Comparison of ENCODE assay signal across 7 mouse cellular contexts in the genomic region with DNA sequence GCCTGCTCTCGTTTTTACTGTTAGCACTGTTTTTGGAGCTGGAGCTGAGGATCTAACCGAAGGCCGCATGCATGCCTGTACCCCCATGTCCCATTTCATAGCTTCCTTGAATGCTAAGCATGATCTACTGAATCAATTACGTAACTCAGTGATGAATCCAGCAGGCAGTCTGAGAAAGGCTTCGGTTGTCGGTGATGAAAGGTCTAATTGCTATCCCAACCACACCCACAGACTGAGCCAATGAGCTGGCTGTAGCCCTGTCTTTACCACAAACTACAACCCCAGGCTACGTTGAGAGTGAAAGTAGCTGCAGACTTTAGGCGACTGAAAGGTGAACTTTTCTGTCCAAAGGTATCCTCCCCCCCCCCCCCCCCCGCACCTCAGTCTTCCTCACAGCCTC. TPM values are rescaled to one million over a fixed set of nuclear protein-coding genes. Genes with fewer than 3 reads are reported as not detected.
DNase-seq lines count a peak whose midpoint lies in the region; ATAC-seq and TF ChIP-seq lines count a peak whose summit lies in the region.

No protein-coding gene starts in this region.

- no peak for TF ChIP-seq EP300 in liver, embryonic 14.5 days (IDR thresholded peaks at IDR 0.05; ENCODE audit: low read depth)

- TF ChIP-seq POLR2A in testis, adult 2 months (IDR thresholded peaks at IDR 0.05; ENCODE audit: control insufficient read depth, low read depth, low read length), result no peak

- peaks cover 6% of the 10 kb centered on the region for H3K4me1 ChIP-seq in testis, adult 2 months (ENCODE audit: control insufficient read depth, insufficient read depth, low read length)
- H3K4me1 ChIP-seq in forebrain, embryonic 15.5 days, result peaks cover 24% of the 10 kb centered on the region
- H3K4me1 ChIP-seq in liver, embryonic 14.5 days (replicated peaks; ENCODE audit: control insufficient read depth in 2 of 2, insufficient read depth in 2 of 2, low read length in 1 of 2), result peaks cover 0 to 8% of the 10 kb centered on the region in 2 experiments; a peak in 2 of 4 replicates

- peak overlapping the region; percentile 76 for H3K4me2 ChIP-seq in forebrain, embryonic 15.5 days (replicated peaks)
- peak overlapping the region; percentile 73 for H3K4me2 ChIP-seq in liver, embryonic 14.5 days (ENCODE audit: low read depth)

- H3K27ac ChIP-seq in testis, adult 2 months (ENCODE audit: control insufficient read depth, insufficient read depth, low read depth, low read length), result no peak overlapping the region
- no peak overlapping the region for H3K27ac ChIP-seq in forebrain, embryonic 15.5 days (replicated peaks)
- no peak overlapping the region for H3K27ac ChIP-seq in liver, embryonic 14.5 days

- no peak for TF ChIP-seq CTCF in testis, adult 2 months (IDR thresholded peaks at IDR 0.05; ENCODE audit: control insufficient read depth, insufficient read depth, insufficient replicate concordance, low read depth, low read length)
- no peak for TF ChIP-seq CTCF in liver, embryonic 14.5 days (IDR thresholded peaks at IDR 0.05; ENCODE audit: low read depth)

- DNase-seq in testis, postnatal 14 days (ENCODE audit: low spot score), result no peak
- peak in 1 of 3 experiments; percentile 22 for DNase-seq in liver, embryonic 14.5 days (ENCODE audit: low read depth in 3 of 3, low spot score in 3 of 3)
- DNase-seq in urinary bladder, postnatal 4 days (ENCODE audit: low spot score in 2 of 2), result no peak
- no peak for DNase-seq in frontal cortex, postnatal 36 days (ENCODE audit: low spot score in 2 of 2)
- DNase-seq in gastrocnemius, postnatal 4 days (ENCODE audit: low spot score in 2 of 2), result no peak

- H3K36me3 ChIP-seq in testis, adult 2 months (ENCODE audit: control insufficient read depth, insufficient read depth, low read length), result peaks cover 1% of the 10 kb centered on the region
- peaks cover 21% of the 10 kb centered on the region for H3K36me3 ChIP-seq in forebrain, embryonic 15.5 days
- no peaks in the 10 kb centered on the region; the same call in 1 of the 2 replicates for H3K36me3 ChIP-seq in liver, embryonic 14.5 days (replicated peaks; ENCODE audit: control insufficient read depth, insufficient read depth, low read depth)

- WGBS in forebrain, embryonic 15.5 days, result 57% methylated on average over 8 of the region's 9 CpGs
- 56% methylated on average over 8 of the region's 9 CpGs for WGBS in liver, embryonic 14.5 days (ENCODE audit: insufficient replicate concordance)

- ATAC-seq in forebrain, embryonic 15.5 days (replicated peaks), result no peak
- ATAC-seq in liver, embryonic 14.5 days (ENCODE audit: insufficient read depth), result no peak

- H3K9ac ChIP-seq in forebrain, embryonic 15.5 days (replicated peaks), result peak overlapping the region; percentile 76; the same call in 1 of the 2 replicates
- peak overlapping the region; percentile 85 for H3K9ac ChIP-seq in liver, embryonic 14.5 days (replicated peaks)

- peak overlapping the region; percentile 90 for H3K4me3 ChIP-seq in testis, adult 2 months (ENCODE audit: control insufficient read depth, low read depth, low read length)
- H3K4me3 ChIP-seq in forebrain, embryonic 15.5 days, result 0 out of 2 replicates have a peak overlapping the region, but pooled peaks have one; percentile 59
- peak overlapping the region; percentile 17 to 78 for H3K4me3 ChIP-seq in liver, embryonic 14.5 days (ENCODE audit: insufficient read depth in 1 of 2, low read depth in 2 of 2, low read length in 2 of 2)

- no peaks in the 10 kb centered on the region for H3K9me3 ChIP-seq in forebrain, embryonic 15.5 days
- no peaks in the 10 kb centered on the region for H3K9me3 ChIP-seq in liver, embryonic 14.5 days (ENCODE audit: control insufficient read depth, low read length)

- H3K27me3 ChIP-seq in testis, adult 2 months (ENCODE audit: control insufficient read depth, insufficient read depth, low read length), result no peaks in the 10 kb centered on the region
- H3K27me3 ChIP-seq in forebrain, embryonic 15.5 days, result no peaks in the 10 kb centered on the region
- no peaks in the 10 kb centered on the region for H3K27me3 ChIP-seq in liver, embryonic 14.5 days (ENCODE audit: control insufficient read depth, insufficient read depth, low read length)

RNA-seq across cellular contexts. Expression of a gene that starts 1.5 kb away (rescaled TPM):
- polyA plus RNA-seq in testis, adult 2 months (2012; rRNA removed), result 95.3 and 97.0 TPM in 2 replicates
- polyA plus RNA-seq in forebrain, embryonic 15.5 days (2015; fragmentation: Nextera tagmentation; extraction: Ambion mirVana), result 76.7 and 79.8 TPM in 2 replicates
- polyA plus RNA-seq in liver, embryonic 14.5 days (2012; rRNA removed), result 21.6 and 26.5 TPM in 2 replicates
- polyA plus RNA-seq in liver, embryonic 14.5 days (2014; fragmentation: Nextera tagmentation; extraction: Ambion mirVana), result 42.6 and 44.2 TPM in 2 replicates
- total RNA-seq in gastrocnemius, postnatal 4 days (2021), result 10 to 100 TPM; 48.6 to 53.3 TPM

RNA-seq across cellular contexts. Expression of a gene that starts 11.7 kb away (rescaled TPM):
- polyA plus RNA-seq in testis, adult 2 months (2012; rRNA removed), result 90.8 and 94.2 TPM in 2 replicates
- polyA plus RNA-seq in forebrain, embryonic 15.5 days (2015; fragmentation: Nextera tagmentation; extraction: Ambion mirVana), result 0.19 and 0.24 TPM in 2 replicates
- polyA plus RNA-seq in liver, embryonic 14.5 days (2012; rRNA removed), result not detected in 2 replicates
- 0.08 TPM in 1 of 2 replicates, not detected in the other for polyA plus RNA-seq in liver, embryonic 14.5 days (2014; fragmentation: Nextera tagmentation; extraction: Ambion mirVana)
- total RNA-seq in gastrocnemius, postnatal 4 days (2021), result not detected

RNA-seq across cellular contexts. Expression of a gene that starts 20.7 kb away (rescaled TPM):
- polyA plus RNA-seq in testis, adult 2 months (2012; rRNA removed), result 56.2 and 57.9 TPM in 2 replicates
- 107 and 113 TPM in 2 replicates for polyA plus RNA-seq in forebrain, embryonic 15.5 days (2015; fragmentation: Nextera tagmentation; extraction: Ambion mirVana)
- 5.4 and 6.0 TPM in 2 replicates for polyA plus RNA-seq in liver, embryonic 14.5 days (2012; rRNA removed)
- polyA plus RNA-seq in liver, embryonic 14.5 days (2014; fragmentation: Nextera tagmentation; extraction: Ambion mirVana), result 13.9 and 15.6 TPM in 2 replicates
- 10 to 100 TPM; 23.5 to 28.6 TPM for total RNA-seq in gastrocnemius, postnatal 4 days (2021)

RNA-seq across cellular contexts. Expression of a gene that starts 31.3 kb away (rescaled TPM):
- polyA plus RNA-seq in testis, adult 2 months (2012; rRNA removed), result 12.4 and 17.2 TPM in 2 replicates
- polyA plus RNA-seq in forebrain, embryonic 15.5 days (2015; fragmentation: Nextera tagmentation; extraction: Ambion mirVana), result 0.43 and 0.53 TPM in 2 replicates
- polyA plus RNA-seq in liver, embryonic 14.5 days (2012; rRNA removed), result 0.02 TPM in 1 of 2 replicates, not detected in the other
- not detected in 2 replicates for polyA plus RNA-seq in liver, embryonic 14.5 days (2014; fragmentation: Nextera tagmentation; extraction: Ambion mirVana)
- total RNA-seq in gastrocnemius, postnatal 4 days (2021), result not detected

RNA-seq across cellular contexts. Expression of a gene that starts 57.4 kb away (rescaled TPM):
- 54.0 and 54.4 TPM in 2 replicates for polyA plus RNA-seq in testis, adult 2 months (2012; rRNA removed)
- polyA plus RNA-seq in forebrain, embryonic 15.5 days (2015; fragmentation: Nextera tagmentation; extraction: Ambion mirVana), result 36.5 and 43.0 TPM in 2 replicates
- polyA plus RNA-seq in liver, embryonic 14.5 days (2012; rRNA removed), result 4.0 and 5.6 TPM in 2 replicates
- 2.5 and 3.5 TPM in 2 replicates for polyA plus RNA-seq in liver, embryonic 14.5 days (2014; fragmentation: Nextera tagmentation; extraction: Ambion mirVana)
- 10 to 100 TPM; 32.6 to 32.7 TPM for total RNA-seq in gastrocnemius, postnatal 4 days (2021)

Comparison
In these comparisons a context has a peak if more than half of its experiments do, and no peak if none do; other contexts are left out.
1. RNA of a gene that starts 11.7 kb away (polyA plus RNA-seq): 90.8 to 94.2 TPM in testis, adult 2 months; 0.19 to 0.24 TPM in forebrain, embryonic 15.5 days and 0.08 TPM in liver, embryonic 14.5 days; every median in the first group is over 10 times any median in the second.
2. Peak in every context shown above with its lines, with median percentiles within 50 percentile points of each other: H3K4me3 ChIP-seq.